Mouse (Mus musculus) gastrocnemius, adult 8-10 months (tissue): Measurements from ENCODE around the gene Dctn3. TPM values are rescaled to one million over a fixed set of nuclear protein-coding genes. Genes with fewer than 3 reads are reported as not detected.
"Not testable (repeated sequence)": the region's sequence is repeated elsewhere in the genome, so short reads cannot be mapped to it uniquely, and the experiment has no call there.

Experiments used
- DNase-seq, 2 experiments: peaks; one replicate each; pipeline ENCODE4 v3.0.0; 2022; ENCODE audit warnings: low spot score in 2 of 2
- total RNA-seq, 4 experiments: library from RNA; stranded (reverse); gene quantifications; 2 replicates each; pipeline ENCODE4 v1.2.4; 2022

Gene Dctn3
- total RNA-seq, 4 experiments from 2014 or later: 39.1 to 50.9 (median 40.7) TPM

DNA sequence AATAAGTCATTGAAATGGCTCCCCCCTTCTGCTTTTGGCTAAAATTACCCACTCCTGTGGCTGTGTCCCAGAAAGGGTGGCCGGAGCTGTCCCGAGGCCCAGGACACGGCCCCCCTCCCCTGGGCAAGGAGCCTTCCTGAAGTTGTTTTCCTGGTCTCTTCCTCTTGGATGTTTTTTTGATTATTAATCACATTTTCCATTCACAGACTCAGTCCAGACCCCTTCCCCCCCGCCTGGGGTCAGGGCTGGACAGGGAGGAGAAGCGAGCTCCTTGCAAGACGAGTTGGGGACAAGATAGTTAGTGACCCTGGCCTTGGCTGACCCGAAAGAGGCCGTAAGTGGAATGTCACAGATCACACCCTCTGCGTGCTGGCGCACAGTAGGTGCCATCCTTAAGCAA lies 23.2 kb downstream of the Dctn3 start, which contains the start of gene Il11ra1:
Il11ra1 (plus strand) TSS at position 207 of the 400 bp plus-strand sequence.
- not testable (repeated sequence) for DNase-seq

DNA sequence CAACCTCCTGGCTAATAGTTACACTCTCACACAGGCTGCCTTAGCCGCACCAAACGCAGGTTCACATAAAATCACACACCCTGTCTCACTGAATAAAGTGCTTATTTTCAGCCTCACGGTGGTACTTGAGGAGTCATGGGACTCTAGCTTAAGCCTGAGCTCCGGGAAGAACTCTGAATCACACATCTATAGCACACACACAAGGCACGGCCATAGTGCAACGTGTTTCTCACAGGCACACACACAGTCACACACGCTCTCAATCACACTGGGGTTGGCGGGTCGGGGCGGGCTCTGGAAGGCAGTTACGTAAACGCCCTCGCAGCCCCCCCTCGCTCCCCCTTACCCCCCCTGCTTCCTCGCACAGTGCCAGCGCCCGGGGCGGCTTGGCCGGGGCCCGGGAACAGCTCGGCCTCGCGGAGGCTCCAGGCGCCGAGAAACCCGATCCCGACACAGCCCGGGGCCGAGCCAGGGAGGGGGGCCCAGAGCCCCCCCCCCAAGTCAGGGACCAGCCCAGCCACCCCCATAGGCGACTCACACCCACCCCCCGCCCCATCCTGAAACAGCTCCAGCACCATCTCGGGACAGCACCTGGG lies 24.5 kb downstream of the Dctn3 start:
- peak; percentile 68 to 75 for DNase-seq

DNA sequence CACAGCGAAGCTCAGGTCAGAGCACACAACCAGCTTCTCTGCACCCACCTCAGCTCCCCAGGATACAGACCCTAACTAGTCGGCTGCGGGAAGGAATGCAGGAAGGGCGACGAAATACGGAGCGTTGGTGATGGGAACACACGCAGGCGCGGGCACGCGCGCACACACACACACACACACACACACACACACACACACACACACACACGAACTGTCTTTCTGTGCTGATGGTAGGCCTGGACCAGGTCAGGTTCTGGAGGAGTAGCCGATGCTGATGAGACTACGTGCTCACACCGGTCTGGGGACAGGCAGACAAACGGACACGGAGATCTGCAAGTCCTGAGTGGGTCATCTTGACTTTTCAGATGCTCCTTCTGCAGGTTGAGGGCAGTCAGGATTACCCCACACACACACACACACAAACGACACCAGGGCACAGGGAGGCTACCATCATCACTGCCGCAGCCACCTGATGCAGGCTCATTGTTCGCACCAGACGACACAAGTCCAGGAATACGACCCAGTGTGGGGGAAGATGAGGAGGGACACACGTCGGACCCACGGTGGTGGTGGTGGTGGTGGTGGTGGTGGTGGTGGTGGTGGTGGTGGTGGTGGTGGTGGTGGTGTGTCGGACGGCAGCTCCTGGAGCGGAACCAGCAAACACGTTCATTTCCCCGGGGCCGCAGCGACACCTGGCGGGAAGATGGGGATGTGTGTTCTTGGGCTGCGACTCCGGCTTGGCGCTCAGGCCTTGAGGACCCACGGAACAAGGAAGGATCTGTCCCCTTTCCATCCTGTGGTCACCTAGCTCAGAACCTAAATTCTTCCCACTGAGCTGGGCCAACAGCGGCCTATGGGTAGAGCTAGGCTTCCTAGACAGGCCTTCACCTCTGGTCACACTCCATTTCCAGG lies 25.8 kb downstream of the Dctn3 start, which contains the start of gene Cntfr:
Cntfr (minus strand) TSS at position 160 of the 912 bp plus-strand sequence.
- DNase-seq: peak; percentile 80 to 85

DNA sequence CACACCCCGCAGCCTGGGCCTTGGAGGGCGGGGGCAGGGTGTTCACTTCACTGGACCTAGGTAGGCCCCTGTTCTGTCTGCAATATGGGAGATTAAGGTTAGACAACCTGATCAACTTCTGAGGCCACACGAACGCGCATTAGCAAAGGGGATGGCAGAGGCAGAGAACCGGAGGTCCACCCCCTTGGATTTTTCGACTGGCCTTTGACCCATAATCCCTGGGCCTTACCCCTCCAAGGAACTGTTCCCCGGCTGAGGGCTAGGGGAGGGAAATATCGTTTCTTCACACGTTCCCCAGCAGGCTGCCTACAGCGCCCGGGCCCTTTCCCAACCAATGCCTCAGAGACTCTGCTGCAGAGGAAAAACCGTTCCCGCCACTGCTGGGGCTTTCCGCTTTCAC lies 26.5 kb downstream of the Dctn3 start:
- DNase-seq: not testable (repeated sequence)

DNA sequence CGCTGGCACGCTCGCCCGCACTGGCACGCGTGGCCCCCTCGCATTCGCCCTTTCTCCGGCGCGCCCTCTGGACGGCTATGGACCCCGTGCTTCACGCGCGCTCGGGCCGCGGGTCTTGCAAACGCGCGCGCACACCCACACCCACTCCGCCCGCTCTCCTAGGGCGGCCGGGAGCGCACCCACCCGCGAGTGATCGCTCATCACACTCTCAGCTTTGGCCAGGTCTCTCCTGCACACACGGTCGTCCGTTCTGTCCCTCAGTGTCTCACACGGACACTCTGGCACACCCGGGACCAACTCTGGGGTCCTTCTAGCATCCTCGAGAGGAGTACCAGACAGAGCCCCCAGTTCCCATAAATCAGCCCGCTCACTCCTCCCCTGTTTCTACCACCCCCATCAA lies 27.2 kb downstream of the Dctn3 start:
- not testable (repeated sequence) for DNase-seq

DNA sequence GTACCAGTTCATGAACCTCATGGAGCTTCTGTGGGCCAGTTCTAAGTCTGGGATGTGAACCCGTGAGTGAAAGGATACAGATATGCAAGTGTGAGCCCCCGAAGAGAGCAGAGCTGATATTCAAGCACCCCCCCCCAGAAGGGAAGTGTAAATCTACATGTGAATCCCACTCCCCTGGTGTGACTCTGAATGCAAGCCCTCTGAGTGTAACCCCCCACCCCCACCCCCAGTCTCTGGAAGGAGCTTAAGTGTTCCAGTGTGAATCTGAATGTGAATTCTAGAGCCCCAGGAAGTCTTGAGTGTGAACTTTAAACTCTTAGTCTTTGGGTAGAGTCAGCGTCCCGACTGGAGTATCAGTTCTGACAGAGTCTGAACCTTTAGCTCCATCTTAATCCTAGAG lies 29.5 kb downstream of the Dctn3 start:
- not testable (repeated sequence) for DNase-seq

DNA sequence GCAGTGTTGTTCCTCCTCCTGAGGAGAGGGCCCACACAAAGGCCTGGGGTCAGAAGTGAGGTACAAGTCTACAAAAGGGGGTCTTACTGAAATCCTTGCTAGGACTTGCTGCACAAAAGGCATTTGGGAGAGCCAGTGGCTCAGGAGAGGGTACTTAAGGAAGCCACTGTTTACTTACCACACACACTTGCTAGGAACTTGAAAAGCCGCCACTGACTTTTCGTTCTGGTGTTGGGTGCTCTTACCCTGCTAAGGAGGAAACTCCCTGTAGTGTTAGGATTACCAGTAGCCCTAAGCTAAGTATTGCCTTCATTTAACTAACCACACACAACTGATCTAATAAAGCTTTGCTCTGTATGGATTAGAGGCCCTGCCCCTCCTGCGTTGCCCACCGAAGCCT lies 33.0 kb downstream of the Dctn3 start:
- not testable (repeated sequence) for DNase-seq

DNA sequence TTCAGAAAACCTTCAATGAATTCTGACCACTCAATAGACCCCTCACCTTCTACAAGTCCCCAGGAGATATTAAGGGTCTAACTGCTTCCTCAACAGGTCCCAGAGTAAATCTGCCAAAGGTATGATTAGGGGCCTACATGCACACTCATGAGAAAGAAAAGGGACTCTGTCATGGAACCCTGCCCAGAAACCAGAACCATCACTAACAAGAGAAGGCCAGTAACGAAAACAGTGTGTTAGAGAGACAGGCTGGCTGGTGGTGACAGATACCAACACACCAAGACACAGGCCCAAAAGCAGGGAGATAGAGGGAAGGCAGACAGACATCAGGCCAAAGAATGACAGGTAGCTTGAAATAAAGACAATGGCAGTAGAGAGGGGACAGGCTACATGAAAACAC lies 34.4 kb downstream of the Dctn3 start:
- DNase-seq: not testable (repeated sequence)

DNA sequence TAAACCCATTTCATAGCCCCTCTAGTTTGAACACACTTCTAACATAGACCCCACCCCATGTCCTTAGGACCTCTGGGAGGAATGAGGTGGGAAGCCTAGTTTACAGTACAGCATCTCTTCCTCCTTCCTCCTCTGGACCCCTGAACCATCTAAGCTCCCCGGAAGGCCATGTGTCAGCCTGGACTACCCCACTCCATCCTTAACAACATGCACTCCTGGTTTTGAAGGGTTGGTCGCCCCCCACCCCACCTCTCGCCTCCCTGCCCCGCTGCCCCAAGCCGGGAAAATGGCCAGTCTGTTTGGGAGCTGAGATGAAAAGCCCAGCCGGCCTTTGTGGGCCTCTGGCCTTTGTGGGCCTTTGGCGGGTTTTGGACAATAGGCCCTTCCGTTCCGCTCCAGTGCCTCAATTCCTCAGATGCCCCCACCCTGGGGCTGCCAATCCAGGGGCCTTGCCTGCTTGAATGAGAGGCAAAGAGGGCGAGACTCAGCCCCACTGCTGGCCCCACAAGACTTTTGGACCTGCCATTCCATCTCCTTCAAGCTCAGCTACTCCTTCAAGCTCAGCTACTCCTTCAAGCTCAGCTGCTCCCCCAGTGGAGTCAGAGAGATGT lies 37.0 kb downstream of the Dctn3 start:
- not testable (repeated sequence) for DNase-seq

DNA sequence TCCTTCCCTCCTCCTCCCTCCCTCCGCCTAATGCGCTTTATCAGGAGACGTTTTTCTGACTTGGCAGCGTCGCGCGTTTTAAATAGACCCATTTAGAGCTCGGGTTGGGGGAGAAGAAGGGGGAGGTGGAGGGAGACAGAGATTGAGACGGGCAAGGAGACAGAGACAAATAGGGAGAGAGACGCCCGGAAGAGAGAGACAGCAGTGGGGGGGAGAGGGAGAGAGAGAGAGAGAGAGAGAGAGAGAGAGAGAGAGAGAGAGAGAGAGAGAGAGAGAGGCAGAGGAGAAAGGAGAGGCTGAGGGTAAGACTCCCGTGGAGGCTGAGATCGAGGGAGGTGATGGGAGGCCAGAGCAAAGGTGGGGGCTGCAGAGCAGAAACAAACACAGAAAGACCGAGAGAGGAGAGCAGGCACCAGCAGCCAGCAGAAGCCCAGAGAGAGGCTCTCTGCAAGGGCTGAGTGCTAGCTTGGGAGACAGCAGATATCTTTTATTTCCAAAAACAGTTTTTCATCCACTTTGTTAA lies 38.0 kb downstream of the Dctn3 start:
- not testable (repeated sequence) for DNase-seq

DNA sequence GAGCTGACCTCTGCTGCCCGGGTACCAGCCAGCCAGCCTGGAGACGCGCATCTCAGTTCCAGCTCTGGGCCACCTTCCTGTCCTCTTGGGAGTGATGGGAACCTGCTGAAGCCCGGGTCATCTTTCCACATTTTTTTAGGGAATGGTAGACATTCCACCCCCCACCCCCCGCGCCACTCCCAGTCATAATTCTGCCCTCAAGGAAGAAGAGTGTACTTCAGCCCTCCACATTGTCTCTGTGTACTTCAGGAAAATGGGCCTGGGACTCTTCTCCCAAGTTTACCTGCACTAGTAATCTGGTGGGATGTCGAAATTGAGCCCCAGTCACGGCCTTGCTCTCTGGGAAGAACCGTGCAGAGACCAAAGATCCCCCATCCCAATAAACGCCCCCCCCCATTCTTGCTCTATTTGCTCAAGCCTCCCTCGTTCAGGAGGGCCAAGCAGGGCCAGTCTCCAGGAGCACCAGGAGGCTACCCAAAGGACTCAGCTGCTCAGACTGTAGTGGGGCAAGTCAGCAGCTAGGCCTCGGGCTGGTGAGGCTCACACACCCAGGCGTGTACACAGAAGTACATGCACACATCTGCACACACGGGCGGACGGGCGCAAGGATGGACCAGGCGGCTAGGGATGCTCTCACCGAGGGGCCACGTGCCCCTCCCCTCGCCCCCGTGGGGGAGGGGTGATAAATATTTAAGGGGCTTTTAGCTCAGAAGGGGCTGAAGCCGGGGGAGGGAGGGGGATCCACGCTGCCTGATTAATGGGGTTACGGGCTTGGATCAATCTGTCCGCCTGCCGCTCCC lies 38.6 kb downstream of the Dctn3 start:
- not testable (repeated sequence) for DNase-seq

DNA sequence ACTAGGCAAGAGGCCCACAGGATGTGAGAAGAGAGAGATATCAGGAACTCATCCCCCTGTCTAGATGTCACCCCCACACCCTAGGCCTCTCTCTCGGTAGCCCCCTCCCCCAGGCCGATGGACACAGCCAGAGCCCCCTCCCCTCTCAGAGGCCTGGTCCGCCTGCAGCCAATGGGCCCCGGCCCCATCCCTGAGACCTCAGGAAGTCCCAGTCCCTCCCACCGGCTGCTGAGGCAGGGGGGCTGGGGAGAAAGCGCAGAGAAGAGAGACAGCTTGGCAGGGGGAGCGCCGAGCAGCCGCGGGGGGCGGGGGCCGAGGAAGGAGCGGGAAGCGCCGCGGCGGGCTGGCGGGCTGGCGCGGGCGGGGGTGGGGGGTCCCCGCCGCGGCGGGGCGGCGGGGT lies 39.7 kb downstream of the Dctn3 start:
- not testable (repeated sequence) for DNase-seq

DNA sequence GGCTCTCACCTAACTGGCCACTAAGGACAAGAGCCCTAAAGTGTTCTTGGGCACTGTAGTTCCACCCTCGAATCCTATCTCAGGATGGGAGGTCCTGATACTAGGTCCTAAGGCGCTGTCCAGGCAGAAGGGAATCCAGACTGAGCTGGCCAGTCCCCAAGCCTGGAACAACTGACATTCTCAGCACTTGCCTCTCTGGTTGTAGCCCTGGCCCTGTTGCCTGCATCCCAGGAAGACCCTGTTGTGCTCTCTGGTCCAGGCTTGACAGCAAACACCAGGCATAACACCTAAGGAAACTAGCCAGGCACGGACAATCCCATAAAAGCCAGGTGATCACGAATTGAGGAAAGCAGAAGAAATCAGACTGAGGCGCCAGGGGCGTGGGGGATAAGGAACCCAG lies 40.2 kb downstream of the Dctn3 start:
- DNase-seq: no peak

DNA sequence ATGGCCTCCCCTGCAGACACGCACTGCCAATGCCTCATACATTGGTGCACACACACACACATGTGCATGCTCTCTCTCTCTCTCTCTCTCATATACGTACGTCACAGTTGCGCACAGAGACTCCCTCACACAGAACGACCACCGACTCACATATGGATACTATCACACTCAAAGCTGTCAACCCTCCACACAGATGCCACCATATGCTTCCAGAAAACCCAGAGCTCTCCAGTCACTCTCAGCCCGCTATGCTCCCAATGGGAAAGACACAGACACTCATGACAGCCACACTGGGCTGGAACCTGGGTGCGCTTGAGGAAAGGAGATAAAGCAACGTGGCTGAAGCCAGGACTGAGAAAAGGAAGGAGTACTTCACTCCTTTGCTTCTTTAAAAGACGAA lies 41.0 kb downstream of the Dctn3 start:
- DNase-seq: no peak

DNA sequence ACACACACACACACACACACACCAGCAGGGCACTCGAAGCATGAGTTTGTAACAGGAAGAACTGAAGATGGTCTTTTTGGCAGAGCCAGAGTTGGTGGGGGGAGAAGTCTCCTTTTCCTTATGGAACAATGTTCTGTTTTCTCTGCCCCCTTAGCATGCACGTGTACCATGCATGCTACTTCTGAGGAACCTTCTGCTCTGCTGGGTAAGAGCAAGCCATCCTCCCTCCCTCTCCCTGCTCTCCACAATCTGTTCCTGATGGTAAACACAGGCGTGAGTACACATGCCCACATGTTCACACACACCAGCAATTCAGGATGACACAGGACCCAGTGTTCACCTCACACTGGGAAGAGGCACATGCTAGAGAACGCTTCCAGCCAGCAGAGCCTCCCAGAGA lies 41.8 kb downstream of the Dctn3 start:
- no peak for DNase-seq

DNA sequence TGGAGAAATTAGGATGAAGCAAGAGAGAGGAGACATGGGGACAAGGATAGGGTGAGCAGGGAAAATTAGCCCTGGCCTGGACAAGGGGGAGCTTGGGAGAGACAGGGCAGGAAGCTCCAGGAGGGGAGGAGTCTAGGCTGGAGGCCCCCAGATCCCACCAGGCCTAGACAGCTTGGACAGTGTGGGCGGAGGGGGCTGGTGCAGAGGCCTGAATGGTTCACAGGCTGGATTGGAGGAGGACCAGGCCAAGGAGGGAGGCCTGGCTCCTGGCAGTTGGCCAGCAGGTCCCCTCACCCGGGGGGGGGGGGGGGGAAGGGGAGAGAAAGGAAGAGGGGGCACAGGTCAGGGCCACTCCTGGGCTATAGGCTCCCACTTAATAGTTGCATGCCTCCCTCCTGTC lies 43.7 kb downstream of the Dctn3 start:
- no peak for DNase-seq

DNA sequence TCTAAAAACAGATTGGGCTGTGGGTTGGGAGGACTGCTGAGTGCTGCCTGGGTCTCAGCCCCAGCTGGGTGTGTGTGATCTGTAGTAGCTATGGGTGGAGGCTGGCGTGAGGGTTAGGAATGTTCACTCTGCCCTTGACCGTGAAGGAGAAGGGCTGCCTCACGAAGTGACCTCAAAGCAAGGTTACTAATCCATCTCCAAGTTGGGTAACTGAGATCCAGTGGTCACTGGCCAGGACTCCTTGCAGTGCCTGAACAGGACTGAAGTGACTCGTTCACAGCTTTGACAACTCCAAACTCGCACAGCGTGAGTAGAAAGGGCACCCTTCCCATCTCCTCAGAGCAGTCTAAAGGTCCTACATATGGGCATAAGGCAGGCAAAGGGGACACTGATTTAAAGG lies 44.1 kb downstream of the Dctn3 start:
- no peak for DNase-seq

DNA sequence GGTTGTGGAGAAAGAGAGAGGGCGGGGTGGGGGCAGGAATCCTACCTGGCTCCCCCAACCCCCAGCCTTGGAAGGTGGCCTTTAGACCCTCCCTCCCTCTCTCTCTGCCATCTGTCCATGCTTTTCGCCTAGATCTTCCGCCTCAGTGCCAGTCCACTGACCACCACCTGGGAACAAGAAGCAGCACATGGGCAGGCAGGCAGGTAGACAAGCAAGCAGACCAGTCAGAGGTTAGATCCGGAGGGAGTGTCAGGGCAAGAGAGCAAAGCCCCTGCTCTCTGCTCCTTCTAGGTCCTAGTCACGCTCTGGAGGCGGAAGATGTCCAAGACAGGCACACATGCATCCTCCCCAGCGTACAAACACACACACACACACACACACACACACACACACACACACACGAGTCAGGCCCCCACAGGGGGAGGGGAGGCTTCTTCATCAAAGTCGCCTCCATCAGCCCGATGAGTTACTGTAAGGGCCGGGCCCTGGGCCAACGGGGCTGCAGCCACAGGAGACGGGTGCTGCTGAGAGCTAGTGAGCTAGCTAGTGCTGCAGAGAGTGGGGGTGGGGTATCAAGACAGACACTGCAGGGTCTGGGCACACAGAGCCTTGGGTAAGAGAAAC lies 45.9 kb downstream of the Dctn3 start:
- DNase-seq: no peak

DNA sequence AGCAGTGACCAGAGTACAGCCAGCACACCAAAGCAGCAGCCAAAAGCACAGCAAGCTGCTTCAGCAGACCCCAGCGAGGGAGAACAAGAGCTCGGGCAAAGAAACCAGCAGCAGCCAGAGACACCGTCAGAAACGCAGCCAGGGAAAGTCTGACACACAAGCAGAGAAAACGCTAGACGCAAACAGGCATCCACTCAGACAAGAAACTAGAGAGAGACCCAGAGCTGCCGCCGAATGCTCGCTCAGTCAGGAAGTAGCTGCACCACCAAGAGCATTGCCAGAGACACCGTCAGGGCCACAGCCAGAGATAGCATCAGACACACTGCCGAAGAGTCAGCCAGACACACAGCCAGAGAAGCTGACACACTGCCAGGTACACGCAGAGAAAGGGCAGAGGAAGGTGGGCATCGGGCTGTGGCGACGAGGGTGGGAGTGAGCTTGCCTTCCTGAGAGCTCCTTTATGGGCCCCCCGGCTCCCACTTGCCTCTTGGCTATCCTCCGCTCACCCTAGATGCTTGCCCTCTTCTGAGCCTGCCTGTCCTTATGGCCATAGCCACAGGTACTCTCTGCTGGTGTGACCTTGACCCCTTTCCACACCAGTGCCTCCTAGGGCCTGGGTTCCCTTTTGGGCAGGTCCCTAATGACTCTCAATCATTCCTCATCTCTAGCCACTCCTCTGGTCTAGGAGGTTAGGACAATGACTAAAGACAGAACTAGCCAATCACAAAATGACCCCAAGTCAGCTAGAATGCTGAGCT lies 46.5 kb downstream of the Dctn3 start:
- DNase-seq: no peak

DNA sequence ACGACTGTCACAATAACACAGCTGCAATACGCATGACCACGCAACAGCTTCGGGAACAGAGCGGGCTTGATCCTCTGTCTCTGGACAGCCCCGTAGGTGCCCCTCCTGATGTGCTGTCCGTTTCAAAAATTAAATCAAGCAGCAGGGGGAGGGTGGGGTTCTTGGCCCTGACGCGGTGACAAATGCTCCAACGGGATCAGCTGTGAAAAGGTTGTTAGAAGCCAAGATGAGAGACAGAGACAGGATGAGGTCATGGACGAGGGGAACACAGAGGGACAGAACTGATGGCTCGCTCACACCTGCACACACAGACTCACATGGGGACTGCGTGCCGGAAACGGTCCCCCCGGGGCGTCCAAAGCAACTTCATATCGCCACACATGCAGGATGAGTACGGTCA lies 49.8 kb downstream of the Dctn3 start:
- no peak for DNase-seq
